Mouse (Mus musculus) lung, postnatal 0 days (tissue): ENCODE measurements around the gene Dmbt1.

Experiments
- CTCF ChIP-seq: IDR thresholded peaks from 2 replicates; pipeline ENCODE4 v1.5.1; 2016; ENCODE audit warnings: antibody characterized with exemption, mild to moderate bottlenecking
- EP300 ChIP-seq: IDR thresholded peaks from 2 replicates; pipeline ENCODE4 v1.6.1; 2016; ENCODE audit warnings: antibody characterized with exemption, mild to moderate bottlenecking, control low read depth

DNA sequence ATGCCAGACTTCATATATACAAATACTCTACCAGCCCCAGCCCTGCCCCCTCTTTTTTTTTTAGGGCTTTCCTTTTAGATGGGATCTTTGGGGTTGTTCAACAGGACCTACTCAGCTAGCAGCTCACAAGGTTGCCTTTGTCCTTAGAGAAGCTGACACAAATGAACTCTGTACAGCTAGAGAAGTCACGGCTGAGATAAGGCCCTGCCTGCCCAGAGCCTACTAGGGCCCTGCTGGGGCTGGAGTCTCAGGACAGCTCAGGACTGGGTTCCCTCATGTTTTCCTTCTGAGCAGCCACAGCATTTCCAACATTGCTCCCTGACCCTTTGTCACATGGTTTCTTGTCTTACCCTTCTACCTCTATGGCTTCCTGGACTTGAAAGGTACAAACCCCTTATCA lies 4.3 kb upstream of the Dmbt1 start:
- TF ChIP-seq CTCF (no peak), EP300 (no peak)
